8 mouse cellular contexts compared by ENCODE assay signal in genomic region chr3:131703134-131703533, GRCm38 (mm10).
DNase-seq lines count a peak whose midpoint lies in the region.

No protein-coding gene starts in this region.

- intact Hi-C loops in left cerebral cortex, postnatal 14 days (cut with DNase I), result loop anchor here (10.0 kb wide), 1 partner anchor 1002 kb away; no protein-coding TSS in a partner anchor

- DNase-seq in cerebellum, postnatal 14 days, result peak; percentile 67 to 68
- DNase-seq in cerebellum, adult 11 months, result no peak
- DNase-seq in left cerebral cortex, postnatal 14 days (ENCODE audit: low spot score in 2 of 2), result peak; percentile 35 to 47
- no peak for DNase-seq in left cerebral cortex, adult 18-20 months (ENCODE audit: low spot score in 2 of 2)
- peak; percentile 18 for DNase-seq in adrenal gland, adult 8-10 months
- peak; percentile 50 to 70 for DNase-seq in kidney, postnatal 36 days
- DNase-seq in thymus, postnatal 10 days (ENCODE audit: low spot score in 2 of 2), result no peak
- DNase-seq in spleen, adult 12 weeks (ENCODE audit: low spot score), result no peak

Comparison
In these comparisons a context has a peak if more than half of its experiments do, and no peak if none do; other contexts are left out.
1. DNase-seq: peak in cerebellum, postnatal 14 days (2 of 2), left cerebral cortex, postnatal 14 days (2 of 2), adrenal gland, adult 8-10 months (single experiment) and kidney, postnatal 36 days (2 of 2); none in cerebellum, adult 11 months (single experiment), left cerebral cortex, adult 18-20 months (0 of 2), thymus, postnatal 10 days (0 of 2) and spleen, adult 12 weeks (single experiment).